Mouse (Mus musculus): ENCODE measurements around the gene Mtch1. TPM values are rescaled to one million over a fixed set of nuclear protein-coding genes. Genes with fewer than 3 reads are reported as not detected.

The Mtch1 gene
- total and polyA plus RNA-seq, 2 experiments from 2014 or later: 500 to 622 TPM

GRCm38 (mm10) chr17:29311602-29312001, 36.1 kb downstream of the Mtch1 start:
- Histone ChIP-seq H3K4me1 (ENCODE audit: insufficient read depth, low read length) (no peaks in the 10 kb centered on the region), H3K9ac (replicated peaks; ENCODE audit: low read length) (no peak overlapping the region), H3K27me3 (ENCODE audit: insufficient read depth, low read length) (no peaks in the 10 kb centered on the region), H3K27ac (no peak overlapping the region), H3K36me3 (ENCODE audit: insufficient read depth, low read length) (no peaks in the 10 kb centered on the region), H3K4me3 (ENCODE audit: low read length) (no peak overlapping the region), H3K4me2 (ENCODE audit: low read depth, low read length) (no peak overlapping the region), H3K9me3 (ENCODE audit: low read length) (no peaks in the 10 kb centered on the region)
- DNase-seq (ENCODE audit: low spot score) (no peak), ATAC-seq (no peak)
- 88% methylated on average over 8 of the region's 8 CpGs for WGBS
- TF ChIP-seq CTCF (IDR thresholded peaks at IDR 0.05; ENCODE audit: low read depth): no peak

- no peak for DNase-seq (ENCODE audit: low spot score)
- H3K9me3 ChIP-seq (ENCODE audit: low read length): no peaks in the 10 kb centered on the region
- H3K27ac ChIP-seq: no peak overlapping the region
- peaks cover 5% of the 10 kb centered on the region; the same call in 1 of the 2 replicates for H3K4me1 ChIP-seq (ENCODE audit: insufficient read depth, low read length)
- H3K27me3 ChIP-seq (ENCODE audit: insufficient read depth, low read length): no peaks in the 10 kb centered on the region
- no peak for ATAC-seq
- H3K4me2 ChIP-seq (ENCODE audit: low read depth, low read length): no peak overlapping the region
- no peak overlapping the region for H3K9ac ChIP-seq (replicated peaks; ENCODE audit: low read length)
- H3K4me3 ChIP-seq (ENCODE audit: low read length): no peak overlapping the region
- WGBS: 69% methylated on average over 21 of the region's 21 CpGs
- H3K36me3 ChIP-seq (ENCODE audit: insufficient read depth, low read length): no peaks in the 10 kb centered on the region
- no peak for TF ChIP-seq CTCF (IDR thresholded peaks at IDR 0.05; ENCODE audit: low read depth)
These were observed 37.6 kb downstream of the Mtch1 start for GRCm38 (mm10) chr17:29310056-29310623.

- peaks cover 10% of the 10 kb centered on the region; the same call in 1 of the 2 replicates for H3K36me3 ChIP-seq (ENCODE audit: insufficient read depth, low read length)
- DNase-seq (ENCODE audit: low spot score) (no peak), ATAC-seq (no peak)
- no peak overlapping the region for H3K9ac ChIP-seq (replicated peaks; ENCODE audit: low read length)
- H3K27me3 ChIP-seq (ENCODE audit: insufficient read depth, low read length): no peaks in the 10 kb centered on the region
- no peaks in the 10 kb centered on the region for H3K9me3 ChIP-seq (ENCODE audit: low read length)
- H3K4me3 ChIP-seq (ENCODE audit: low read length): no peak overlapping the region
- H3K27ac ChIP-seq: no peak overlapping the region
- WGBS: 54% methylated on average over 7 of the region's 7 CpGs
- TF ChIP-seq CTCF (IDR thresholded peaks at IDR 0.05; ENCODE audit: low read depth): no peak
- no peak overlapping the region for H3K4me2 ChIP-seq (ENCODE audit: low read depth, low read length)
- peaks cover 7% of the 10 kb centered on the region; the same call in 1 of the 2 replicates for H3K4me1 ChIP-seq (ENCODE audit: insufficient read depth, low read length)
These were observed 41.9 kb downstream of the Mtch1 start for GRCm38 (mm10) chr17:29305871-29306270.

GRCm38 (mm10) chr17:29305058-29305806, 42.5 kb downstream of the Mtch1 start:
- DNase-seq (ENCODE audit: low spot score): peak; percentile 27
- Histone ChIP-seq H3K9ac (replicated peaks; ENCODE audit: low read length) (no peak overlapping the region), H3K4me1 (ENCODE audit: insufficient read depth, low read length) (peaks cover 7% of the 10 kb centered on the region; the same call in 1 of the 2 replicates), H3K27ac (peak overlapping the region; percentile 32; the same call in 1 of the 2 replicates), H3K9me3 (ENCODE audit: low read length) (no peaks in the 10 kb centered on the region), H3K36me3 (ENCODE audit: insufficient read depth, low read length) (peaks cover 10% of the 10 kb centered on the region; the same call in 1 of the 2 replicates), H3K4me2 (ENCODE audit: low read depth, low read length) (no peak overlapping the region), H3K4me3 (ENCODE audit: low read length) (no peak overlapping the region), H3K27me3 (ENCODE audit: insufficient read depth, low read length) (no peaks in the 10 kb centered on the region)
- TF ChIP-seq CTCF (IDR thresholded peaks at IDR 0.05; ENCODE audit: low read depth): no peak
- no peak for ATAC-seq
- 24% methylated on average over 15 of the region's 15 CpGs for WGBS

GRCm38 (mm10) chr17:29304376-29305057, 43.2 kb downstream of the Mtch1 start:
- H3K4me2 ChIP-seq (ENCODE audit: low read depth, low read length): no peak overlapping the region
- peak overlapping the region; percentile 32; the same call in 1 of the 2 replicates for H3K27ac ChIP-seq
- no peaks in the 10 kb centered on the region for H3K27me3 ChIP-seq (ENCODE audit: insufficient read depth, low read length)
- 71% methylated on average over 13 of the region's 13 CpGs for WGBS
- no peaks in the 10 kb centered on the region for H3K9me3 ChIP-seq (ENCODE audit: low read length)
- ATAC-seq: no peak
- H3K9ac ChIP-seq (replicated peaks; ENCODE audit: low read length): no peak overlapping the region
- H3K36me3 ChIP-seq (ENCODE audit: insufficient read depth, low read length): peaks cover 16% of the 10 kb centered on the region; the same call in 1 of the 2 replicates
- no peak overlapping the region for H3K4me3 ChIP-seq (ENCODE audit: low read length)
- no peak for TF ChIP-seq CTCF (IDR thresholded peaks at IDR 0.05; ENCODE audit: low read depth)
- peaks cover 7% of the 10 kb centered on the region; the same call in 1 of the 2 replicates for H3K4me1 ChIP-seq (ENCODE audit: insufficient read depth, low read length)
- no peak for DNase-seq (ENCODE audit: low spot score)

GRCm38 (mm10) chr17:29303856-29304255, 43.9 kb downstream of the Mtch1 start:
- no peak overlapping the region for H3K27ac ChIP-seq
- no peak for TF ChIP-seq CTCF (IDR thresholded peaks at IDR 0.05; ENCODE audit: low read depth)
- peaks cover 21% of the 10 kb centered on the region; the same call in 1 of the 2 replicates for H3K36me3 ChIP-seq (ENCODE audit: insufficient read depth, low read length)
- no peak overlapping the region for H3K4me2 ChIP-seq (ENCODE audit: low read depth, low read length)
- peaks cover 7% of the 10 kb centered on the region; the same call in 1 of the 2 replicates for H3K4me1 ChIP-seq (ENCODE audit: insufficient read depth, low read length)
- no peak overlapping the region for H3K4me3 ChIP-seq (ENCODE audit: low read length)
- no peaks in the 10 kb centered on the region for H3K27me3 ChIP-seq (ENCODE audit: insufficient read depth, low read length)
- ATAC-seq (no peak), DNase-seq (ENCODE audit: low spot score) (no peak)
- WGBS: 84% methylated on average over 3 of the region's 3 CpGs
- no peaks in the 10 kb centered on the region for H3K9me3 ChIP-seq (ENCODE audit: low read length)
- no peak overlapping the region for H3K9ac ChIP-seq (replicated peaks; ENCODE audit: low read length)

All from hindbrain, postnatal 0 days (tissue).